Mouse (Mus musculus) forebrain, embryonic 11.5 days (tissue): ENCODE results near the gene 3110009E18Rik. TPM values are rescaled to one million over a fixed set of nuclear protein-coding genes. Genes with fewer than 3 reads are reported as not detected.

ENCODE experiments used
- ATAC-seq: fragments of 200-750 bp; cut with Nextera tagmentation; replicated peaks from 2 replicates; pipeline ENCODE4 v1.8.0; 2017; ENCODE audit warnings: moderate TSS enrichment; ENCODE audit not compliant: low FRiP score
- DNase-seq: peaks from one replicate; pipeline ENCODE4 v3.0.0-alpha.2; 2017; ENCODE audit warnings: low spot score
- H3K27ac ChIP-seq: fragments of 300-500 bp; sonication (generic); 2 replicates; pipeline ENCODE4 v1.5.1; 2014; ENCODE audit warnings: low read depth, low read length
- H3K27me3 ChIP-seq: fragments of 300-500 bp; sonication (generic); 2 replicates; pipeline ENCODE4 v1.6.1; 2014; ENCODE audit warnings: mild to moderate bottlenecking, low read length, mixed read lengths; ENCODE audit not compliant: control insufficient read depth, insufficient read depth
- H3K36me3 ChIP-seq: fragments of 300-500 bp; sonication (generic); 2 replicates; pipeline ENCODE4 v1.6.1; 2014; ENCODE audit warnings: mild to moderate bottlenecking, low read length, moderate library complexity, mixed read lengths; ENCODE audit not compliant: control insufficient read depth, insufficient read depth
- H3K4me1 ChIP-seq: fragments of 300-500 bp; sonication (generic); replicated peaks from 2 replicates; pipeline ENCODE4 v1.6.1; 2014; ENCODE audit warnings: low read length, mixed read lengths; ENCODE audit not compliant: control insufficient read depth, insufficient read depth
- H3K4me2 ChIP-seq: fragments of 300-500 bp; sonication (generic); 2 replicates; pipeline ENCODE4 v1.6.1; 2014; ENCODE audit warnings: low read depth, mild to moderate bottlenecking, low read length, moderate library complexity, mixed read lengths; ENCODE audit not compliant: severe bottlenecking
- H3K4me3 ChIP-seq: fragments of 300-500 bp; sonication (generic); 2 replicates; pipeline ENCODE4 v1.5.1; 2014; ENCODE audit warnings: low read depth, low read length
- H3K9ac ChIP-seq: fragments of 300-500 bp; sonication (generic); 2 replicates; pipeline ENCODE4 v1.6.1; 2014; ENCODE audit warnings: low read length
- H3K9me3 ChIP-seq: fragments of 300-500 bp; sonication (generic); 2 replicates; pipeline ENCODE4 v1.6.1; 2016; ENCODE audit warnings: low read length, mixed read lengths; ENCODE audit not compliant: control insufficient read depth
- WGBS: fragments of 180-500 bp; shearing (Covaris S2); extraction: QIAGEN DNeasy Blood & Tissue Kit; methylation state at CpG from one replicate; pipeline ENCODE4 v1.1.7; 2014; 5-methylcytosine and 5-hydroxymethylcytosine counted together
- polyA plus RNA-seq: library from polyadenylated mRNA; unstranded; fragments of >200 nt; fragmentation: Nextera tagmentation; extraction: Ambion mirVana; gene quantifications from 2 replicates; pipeline ENCODE4 v1.2.1, GENCODE M21; 2014

Gene 3110009E18Rik
- polyA plus RNA-seq, 1 experiment from 2014 or later: 23.1 TPM

DNA sequence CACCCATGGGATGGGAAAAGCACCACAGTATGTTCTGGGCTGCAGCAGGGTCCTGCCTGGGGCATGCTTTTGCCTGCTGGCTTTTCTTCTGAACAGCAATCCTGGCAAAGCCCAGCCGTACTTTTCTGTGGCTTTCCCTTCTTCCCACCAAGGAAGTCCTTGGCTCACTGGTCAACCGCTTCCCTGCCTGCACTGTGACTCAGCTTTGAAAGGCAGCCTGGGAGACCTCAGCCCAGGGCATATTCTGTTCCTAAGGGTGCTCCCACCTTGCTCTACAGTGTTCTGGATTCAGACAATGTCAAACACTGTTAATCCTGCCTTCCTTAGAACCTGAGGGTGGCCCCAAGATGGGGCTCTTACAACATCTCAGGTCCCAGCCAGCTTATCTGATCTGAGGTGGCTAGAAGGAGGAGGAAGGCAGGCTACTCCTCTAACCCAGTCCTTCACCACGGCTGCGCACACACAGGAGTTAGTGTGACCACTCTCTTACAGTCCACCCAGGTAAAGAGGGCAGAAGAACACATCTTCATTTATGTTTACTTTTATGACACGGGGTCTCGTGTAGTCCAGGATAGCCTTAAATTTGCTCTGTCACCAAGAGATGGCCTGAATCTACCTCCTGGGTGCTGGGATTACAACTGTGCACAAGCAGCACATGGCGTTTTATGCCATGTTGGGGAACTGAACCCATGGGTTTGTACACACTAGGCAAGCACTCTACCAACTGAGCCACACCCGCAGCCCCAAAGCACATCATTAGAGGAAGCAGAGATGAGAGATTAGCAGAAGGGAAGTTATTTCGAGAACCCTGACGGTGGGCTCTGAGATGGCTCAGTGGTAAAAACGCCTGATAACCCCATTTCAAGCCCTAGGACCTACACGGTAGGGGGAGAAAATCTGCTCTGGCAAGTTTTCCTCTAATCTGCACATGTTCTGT lies 8.5 kb upstream of the 3110009E18Rik start:
- WGBS: 88% methylated on average over 12 of the region's 12 CpGs
- peaks cover 3% of the 10 kb centered on the region; the same call in 1 of the 2 replicates for H3K9me3 ChIP-seq

DNA sequence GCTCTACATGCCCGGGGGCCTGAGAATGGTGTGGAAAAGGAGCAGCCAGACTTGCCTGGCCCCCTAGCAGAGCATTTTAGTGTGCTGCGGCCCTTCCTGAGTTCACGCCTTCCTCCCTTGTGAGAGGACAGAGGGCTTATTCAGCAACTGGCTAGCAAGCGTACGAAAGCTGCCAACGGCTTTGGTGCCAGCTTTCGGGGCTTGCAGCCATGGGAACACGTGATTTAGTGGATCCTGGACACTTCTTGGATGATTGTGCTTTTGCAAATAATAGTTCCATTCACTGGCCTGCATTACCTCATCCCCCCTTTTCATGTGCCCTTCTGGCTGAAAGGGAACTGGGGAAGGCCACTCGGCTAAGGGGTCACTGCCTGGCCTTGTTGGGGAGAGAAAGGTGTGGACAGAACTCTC lies 5.3 kb upstream of the 3110009E18Rik start:
- DNase-seq (no peak), ATAC-seq (peak; percentile 38)
- peak overlapping the region; percentile 74 for H3K27ac ChIP-seq
- H3K9ac ChIP-seq: no peak overlapping the region
- 54% methylated on average over 9 of the region's 9 CpGs for WGBS
- H3K9me3 ChIP-seq: peaks cover 3% of the 10 kb centered on the region; the same call in 1 of the 2 replicates
- peaks cover 2% of the 10 kb centered on the region; the same call in 1 of the 2 replicates for H3K4me1 ChIP-seq
- H3K4me2 ChIP-seq: no peak overlapping the region
- H3K4me3 ChIP-seq: no peak overlapping the region
- H3K27me3 ChIP-seq: no peaks in the 10 kb centered on the region
- peaks cover 20% of the 10 kb centered on the region for H3K36me3 ChIP-seq

More for the DNA sequence above, 8.5 kb upstream of the 3110009E18Rik start:
- H3K36me3 ChIP-seq: peaks cover 20% of the 10 kb centered on the region
- DNase-seq (no peak), ATAC-seq (no peak)
- H3K4me3 ChIP-seq: no peak overlapping the region
- H3K27me3 ChIP-seq: no peaks in the 10 kb centered on the region
- 0 out of 2 replicates have a peak, but pooled peaks cover 2% of the 10 kb centered on the region for H3K4me1 ChIP-seq
- H3K4me2 ChIP-seq: no peak overlapping the region
- no peak overlapping the region for H3K9ac ChIP-seq
- no peak overlapping the region for H3K27ac ChIP-seq

DNA sequence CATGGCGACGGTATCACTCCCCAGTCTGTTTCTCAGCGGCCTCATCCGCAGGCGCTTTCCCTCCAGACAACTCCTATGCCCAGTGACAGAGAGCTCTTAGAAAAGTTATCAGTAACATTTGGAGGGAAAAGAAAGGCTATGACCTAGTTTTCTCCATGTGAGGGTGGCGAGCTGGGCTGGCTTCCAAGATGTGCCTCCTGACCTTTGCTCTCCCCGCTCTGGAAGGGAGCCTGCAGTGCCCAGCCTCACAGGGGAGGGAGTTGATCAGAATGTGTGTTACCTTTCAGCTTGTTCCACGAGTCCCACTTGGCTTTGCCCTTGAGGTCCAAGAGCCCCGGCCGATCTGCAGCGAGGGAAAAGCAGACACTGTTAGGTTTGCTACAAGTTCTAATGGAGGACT lies 4.9 kb upstream of the 3110009E18Rik start:
- H3K9me3 ChIP-seq: peaks cover 3% of the 10 kb centered on the region; the same call in 1 of the 2 replicates
- H3K4me3 ChIP-seq: no peak overlapping the region
- ATAC-seq: no peak
- no peak overlapping the region for H3K9ac ChIP-seq
- H3K27ac ChIP-seq: peak overlapping the region; percentile 69
- H3K27me3 ChIP-seq: no peaks in the 10 kb centered on the region
- peaks cover 2% of the 10 kb centered on the region; the same call in 1 of the 2 replicates for H3K4me1 ChIP-seq
- no peak overlapping the region for H3K4me2 ChIP-seq
- DNase-seq: no peak
- H3K36me3 ChIP-seq: peaks cover 20% of the 10 kb centered on the region
- 87% methylated on average over 11 of the region's 11 CpGs for WGBS

DNA sequence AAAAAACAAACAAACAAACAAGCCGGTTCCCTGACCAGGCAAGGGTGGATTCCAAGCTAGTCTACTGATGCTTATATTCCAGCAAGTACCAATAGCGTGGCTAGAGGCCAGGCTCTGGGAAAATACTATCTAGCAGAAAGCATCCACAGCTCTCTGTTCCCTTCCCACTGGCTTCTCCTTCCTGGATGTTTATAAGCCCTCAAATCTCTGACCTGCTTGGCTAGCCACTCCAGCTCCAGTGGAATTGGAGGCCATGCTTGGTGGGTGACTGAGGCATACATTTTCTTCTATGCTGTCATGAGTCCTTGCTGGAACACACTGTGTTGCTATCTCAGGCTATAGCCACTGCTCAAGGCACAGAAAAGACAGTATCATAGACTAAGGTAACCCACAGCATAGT lies 2.1 kb upstream of the 3110009E18Rik start:
- H3K36me3 ChIP-seq: peaks cover 20% of the 10 kb centered on the region
- H3K4me3 ChIP-seq: no peak overlapping the region
- H3K27ac ChIP-seq: no peak overlapping the region

DNA sequence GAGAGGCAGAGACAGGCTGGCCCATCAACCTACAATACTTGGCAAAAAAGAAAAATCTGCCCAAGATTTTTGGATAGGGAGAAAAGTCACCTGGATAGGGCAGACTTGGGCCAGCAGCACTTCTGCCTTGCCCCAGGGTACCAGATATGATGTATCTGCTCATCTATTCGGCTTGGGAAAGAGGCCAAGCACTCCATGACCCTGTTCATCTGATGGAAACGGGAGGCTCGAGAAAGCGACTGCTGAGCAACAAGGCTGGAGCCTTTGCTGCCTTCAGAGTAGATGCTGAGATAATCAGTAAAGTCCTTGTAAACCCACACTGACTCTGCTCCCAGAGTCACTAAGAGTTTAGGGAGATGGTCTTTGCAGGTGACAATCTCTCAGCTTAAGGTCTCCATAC lies 1.6 kb upstream of the 3110009E18Rik start:
- Histone ChIP-seq H3K9me3 (peaks cover under 1% of the 10 kb centered on the region; the same call in 1 of the 2 replicates), H3K36me3 (peaks cover 17% of the 10 kb centered on the region), H3K9ac (peak overlapping the region; percentile 76; the same call in 1 of the 2 replicates), H3K27ac (no peak overlapping the region), H3K4me3 (no peak overlapping the region), H3K4me2 (peak overlapping the region; percentile 66; the same call in 1 of the 2 replicates), H3K4me1 (peaks cover 2% of the 10 kb centered on the region; the same call in 1 of the 2 replicates), H3K27me3 (no peaks in the 10 kb centered on the region)
- no peak for DNase-seq
- 90% methylated on average over 4 of the region's 4 CpGs for WGBS
- ATAC-seq: no peak

More for the DNA sequence above, 2.1 kb upstream of the 3110009E18Rik start:
- 96% methylated on average over 2 of the region's 2 CpGs for WGBS
- no peak overlapping the region for H3K4me2 ChIP-seq
- peaks cover 2% of the 10 kb centered on the region; the same call in 1 of the 2 replicates for H3K4me1 ChIP-seq
- ATAC-seq (no peak), DNase-seq (no peak)
- peaks cover 3% of the 10 kb centered on the region; the same call in 1 of the 2 replicates for H3K9me3 ChIP-seq
- H3K27me3 ChIP-seq: no peaks in the 10 kb centered on the region
- no peak overlapping the region; the same call in 1 of the 2 replicates for H3K9ac ChIP-seq

DNA sequence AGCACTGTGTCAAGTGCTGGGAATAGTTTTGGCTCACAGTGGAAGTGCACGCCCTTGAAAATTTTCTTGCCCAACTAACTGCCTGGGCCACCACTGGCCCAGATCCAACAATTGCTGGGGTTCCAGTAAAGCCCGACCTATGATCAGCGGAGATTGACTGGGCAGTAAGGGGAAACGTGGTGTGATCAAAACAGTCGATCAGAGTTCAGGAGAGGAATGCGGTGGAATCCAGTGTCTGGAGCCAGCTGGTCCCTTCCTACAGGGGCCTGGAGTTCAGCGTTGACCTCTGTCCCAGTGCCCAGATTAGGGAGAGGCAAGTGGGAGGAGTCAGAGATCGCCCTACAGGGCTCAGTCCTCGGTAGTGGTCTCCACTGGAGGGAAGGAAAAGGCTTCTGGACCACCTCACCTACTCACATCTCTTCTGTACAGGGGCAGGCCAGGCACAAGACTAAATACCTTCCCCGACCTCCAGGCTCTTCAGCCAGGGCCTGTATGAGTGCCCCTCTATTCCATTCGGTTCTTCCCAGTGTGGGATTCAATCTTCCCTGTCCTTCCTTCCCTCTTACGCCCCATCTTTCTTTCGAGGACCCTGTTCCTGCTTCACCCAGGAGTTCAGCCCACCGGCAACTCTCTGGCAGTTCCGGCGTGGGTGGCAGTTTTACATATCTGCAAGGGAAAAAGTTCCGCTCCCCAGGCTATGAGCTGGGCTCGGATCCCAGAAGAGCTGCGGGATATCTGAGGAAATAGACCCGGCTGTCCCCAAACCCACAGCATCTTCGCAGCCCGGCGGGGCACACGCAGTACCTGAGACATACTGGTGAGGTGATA lies 632 bp upstream of the 3110009E18Rik start:
- no peaks in the 10 kb centered on the region for H3K9me3 ChIP-seq
- H3K4me2 ChIP-seq: peak overlapping the region; percentile 66
- 7% methylated on average over 24 of the region's 24 CpGs for WGBS
- H3K4me3 ChIP-seq: peak overlapping the region; percentile 63
- no peaks in the 10 kb centered on the region for H3K27me3 ChIP-seq
- peak overlapping the region; percentile 74 for H3K27ac ChIP-seq
- DNase-seq (no peak), ATAC-seq (peak; percentile 47)
- H3K9ac ChIP-seq: peak overlapping the region; percentile 76
- peaks cover 7% of the 10 kb centered on the region for H3K36me3 ChIP-seq
- H3K4me1 ChIP-seq: peaks cover under 1% of the 10 kb centered on the region; the same call in 1 of the 2 replicates

DNA sequence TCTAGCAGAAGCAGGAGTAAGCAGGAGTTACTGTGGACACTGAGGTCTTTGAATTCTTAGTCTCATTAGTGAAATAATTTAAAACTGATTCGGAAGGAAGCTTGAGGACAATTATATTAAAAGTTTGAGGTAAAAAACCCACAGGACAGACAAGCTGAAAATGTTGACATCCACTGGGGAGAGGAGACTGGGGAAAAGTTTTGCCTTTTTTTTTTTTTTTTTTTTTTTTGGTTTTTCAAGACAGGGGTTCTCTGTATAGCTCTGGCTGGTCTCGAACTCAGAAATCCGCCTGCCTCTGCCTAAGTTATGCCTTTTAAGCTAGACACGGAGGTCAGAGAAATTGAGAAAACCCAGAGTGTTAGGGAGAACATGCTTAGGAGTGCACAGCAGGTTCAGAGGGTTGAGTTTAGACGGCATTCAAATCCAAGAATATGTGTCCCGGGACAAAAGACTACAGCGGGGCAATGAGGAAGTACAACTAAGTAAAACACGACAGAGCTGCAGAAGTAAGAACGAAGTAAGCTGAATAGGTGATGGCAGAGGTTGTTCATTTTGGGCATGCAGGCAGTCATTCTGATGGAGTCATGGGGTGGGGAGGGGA lies 1.0 kb downstream of the 3110009E18Rik start:
- peak overlapping the region; percentile 86 for H3K27ac ChIP-seq
- H3K36me3 ChIP-seq: no peaks in the 10 kb centered on the region; the same call in 1 of the 2 replicates
- DNase-seq (no peak), ATAC-seq (no peak)
- no peaks in the 10 kb centered on the region; the same call in 1 of the 2 replicates for H3K4me1 ChIP-seq
- peak overlapping the region; percentile 63 for H3K4me3 ChIP-seq
- WGBS: 87% methylated on average over 9 of the region's 9 CpGs
- peak overlapping the region; percentile 66 for H3K4me2 ChIP-seq
- H3K27me3 ChIP-seq: no peaks in the 10 kb centered on the region
- H3K9ac ChIP-seq: peak overlapping the region; percentile 70
- no peaks in the 10 kb centered on the region for H3K9me3 ChIP-seq
